12 mouse cellular contexts compared by ENCODE assay signal in genomic region chr8:80872688-80873087, GRCm38 (mm10). TPM values are rescaled to one million over a fixed set of nuclear protein-coding genes. Genes with fewer than 3 reads are reported as not detected.
DNase-seq lines count a peak whose midpoint lies in the region; ATAC-seq and TF ChIP-seq lines count a peak whose summit lies in the region.
"Had no signal": no experiment of that assay in that cellular context is flagged by ENCODE, and none has a peak within 500 bp of the region (broad histone marks: within the 10 kb centered on the region; RNA-seq: fewer than 3 reads in every experiment).

No protein-coding gene starts in this region.

- DNase-seq in gastrocnemius, adult 2 months = peak; percentile 56
- DNase-seq in gastrocnemius, adult 18-20 months (ENCODE audit: low spot score) = no peak
- DNase-seq in layer of hippocampus, adult 2 months (ENCODE audit: low spot score in 2 of 2) = no peak
- no peak for DNase-seq in layer of hippocampus, adult 9-10 months (ENCODE audit: low spot score)
- peak; percentile 80 for DNase-seq in cerebellum, adult 11 months
- DNase-seq in left cerebral cortex, postnatal 10 days (ENCODE audit: extremely low spot score in 1 of 2, low spot score in 2 of 2) = no peak
- no peak for DNase-seq in kidney, adult 2 months
- DNase-seq: adrenal gland, postnatal 25 days; embryo, embryonic 11 days; kidney, adult 8-10 months; lung, embryonic 14.5 days had no signal

- H3K4me2 ChIP-seq in intestine, embryonic 16.5 days (ENCODE audit: low read depth, low read length) = no peak overlapping the region
- H3K4me2 ChIP-seq: lung, embryonic 14.5 days had no signal

- 49% methylated on average over 4 of the region's 4 CpGs for WGBS in intestine, embryonic 16.5 days
- 56% methylated on average over 4 of the region's 4 CpGs for WGBS in kidney, adult 2 months

- H3K27me3 ChIP-seq in intestine, embryonic 16.5 days (replicated peaks; ENCODE audit: control insufficient read depth, insufficient read depth, low read length) = no peaks in the 10 kb centered on the region
- no peaks in the 10 kb centered on the region for H3K27me3 ChIP-seq in kidney, adult 2 months (replicated peaks; ENCODE audit: control insufficient read depth, insufficient read depth, low read length)

- H3K36me3 ChIP-seq in intestine, embryonic 16.5 days (ENCODE audit: control insufficient read depth, insufficient read depth, low read length) = no peaks in the 10 kb centered on the region
- H3K36me3 ChIP-seq in kidney, adult 2 months (ENCODE audit: control insufficient read depth, insufficient read depth, low read length) = no peaks in the 10 kb centered on the region

- ATAC-seq in intestine, embryonic 16.5 days = no peak

- TF ChIP-seq CTCF in gastrocnemius, adult 2 months (IDR thresholded peaks at IDR 0.05) = no peak
- no peak for TF ChIP-seq CTCF in layer of hippocampus, adult 2 months (conservative IDR thresholded peaks at IDR 0.05)
- no peak for TF ChIP-seq CTCF in kidney, adult 2 months (conservative IDR thresholded peaks at IDR 0.05; ENCODE audit: insufficient read depth, insufficient read length, low read depth, low read length)

- H3K27ac ChIP-seq in gastrocnemius, adult 2 months = peak overlapping the region; percentile 46
- H3K27ac ChIP-seq in layer of hippocampus, adult 2 months = peak overlapping the region; percentile 28; the same call in 1 of the 2 replicates
- 0 out of 2 replicates have a peak overlapping the region, but pooled peaks have one; percentile 21 for H3K27ac ChIP-seq in intestine, embryonic 16.5 days (ENCODE audit: low read length)
- H3K27ac ChIP-seq in kidney, adult 2 months (ENCODE audit: insufficient read depth, low read depth, low read length) = no peak overlapping the region

- H3K9me3 ChIP-seq in intestine, embryonic 16.5 days (ENCODE audit: control insufficient read depth, low read length) = no peaks in the 10 kb centered on the region

- intact Hi-C loops in gastrocnemius, adult 2 months (cut with DNase I) = no loop called here
- intact Hi-C loops in left cerebral cortex, postnatal 10 days (cut with DNase I) = no loop called here

- peaks cover 52% of the 10 kb centered on the region for H3K4me1 ChIP-seq in intestine, embryonic 16.5 days (ENCODE audit: control insufficient read depth, insufficient read depth, low read length)
- peaks cover 51% of the 10 kb centered on the region for H3K4me1 ChIP-seq in kidney, adult 2 months (ENCODE audit: control insufficient read depth, insufficient read depth, low read length)

- TF ChIP-seq POLR2A in kidney, adult 2 months (IDR thresholded peaks at IDR 0.05; ENCODE audit: low read depth, low read length) = no peak

- no peak overlapping the region for H3K9ac ChIP-seq in intestine, embryonic 16.5 days (ENCODE audit: low read depth, low read length)
- H3K9ac ChIP-seq: lung, embryonic 14.5 days had no signal

- no peak overlapping the region for H3K4me3 ChIP-seq in gastrocnemius, adult 2 months
- no peak overlapping the region for H3K4me3 ChIP-seq in layer of hippocampus, adult 2 months
- no peak overlapping the region for H3K4me3 ChIP-seq in intestine, embryonic 16.5 days (ENCODE audit: low read length)
- no peak overlapping the region for H3K4me3 ChIP-seq in kidney, adult 2 months (ENCODE audit: insufficient read depth, low read depth, low read length)

RNA-seq across cellular contexts. Expression of gene Gab1, which starts 7.6 kb away (rescaled TPM):
- total RNA-seq in gastrocnemius, adult 2 months (2021) = 10 to 100 TPM; 11.7 to 14.3 TPM
- total RNA-seq in gastrocnemius, adult 18-20 months (2021) = 10 to 100 TPM; 10.6 to 11.9 TPM
- 10 to 100 TPM; 14.8 to 17.5 TPM for total RNA-seq in layer of hippocampus, adult 2 months (2021)
- polyA plus RNA-seq in intestine, embryonic 16.5 days (2015; fragmentation: Nextera tagmentation; extraction: Ambion mirVana) = 9.0 and 10.5 TPM in 2 replicates
- 10 to 100 TPM; 11.6 to 11.9 TPM for total RNA-seq in left cerebral cortex, postnatal 10 days (2021)
- 24.6 and 27.8 TPM in 2 replicates for polyA plus RNA-seq in kidney, adult 2 months (2012; rRNA removed)

Comparison
In these comparisons a context has a peak if more than half of its experiments do, and no peak if none do; other contexts are left out.
1. DNase-seq: peak in gastrocnemius, adult 2 months (single experiment) and cerebellum, adult 11 months (single experiment); none in gastrocnemius, adult 18-20 months (single experiment), layer of hippocampus, adult 2 months (0 of 2), layer of hippocampus, adult 9-10 months (single experiment), left cerebral cortex, postnatal 10 days (0 of 2) and kidney, adult 2 months (single experiment).